Mouse (Mus musculus): Measurements from ENCODE around the gene Scd3. TPM values are rescaled to one million over a fixed set of nuclear protein-coding genes. Genes with fewer than 3 reads are reported as not detected.

The Scd3 gene
- polyA plus RNA-seq, 1 experiment = 0.05 TPM

- no peaks in the 10 kb centered on the region for H3K36me3 ChIP-seq (ENCODE audit: control insufficient read depth, insufficient read depth)
- TF ChIP-seq E2F4 (IDR thresholded peaks at IDR 0.05; ENCODE audit: insufficient read depth) = no peak
- no peak for TF ChIP-seq CEBPB (IDR thresholded peaks at IDR 0.05; ENCODE audit: insufficient read depth, poor library complexity, severe bottlenecking)
- no peak for TF ChIP-seq TCF3 (IDR thresholded peaks at IDR 0.05; ENCODE audit: insufficient read length, low read depth)
- TF ChIP-seq POLR2AphosphoS2 (IDR thresholded peaks at IDR 0.05; ENCODE audit: insufficient read length, low read depth) = no peak
- no peak for TF ChIP-seq SRF (IDR thresholded peaks at IDR 0.05; ENCODE audit: control insufficient read depth, insufficient read length, low read depth)
- no peak for TF ChIP-seq USF1 (IDR thresholded peaks at IDR 0.05; ENCODE audit: low read depth)
- TF ChIP-seq TCF12 (IDR thresholded peaks at IDR 0.05; ENCODE audit: insufficient read depth, poor library complexity, severe bottlenecking) = no peak
- no peak for TF ChIP-seq MYOD1 (IDR thresholded peaks at IDR 0.05; ENCODE audit: control insufficient read depth in 1 of 3, insufficient read length in 2 of 3, low read depth in 2 of 3)
- no peak for TF ChIP-seq MAX (IDR thresholded peaks at IDR 0.05; ENCODE audit: low read depth)
- no peak for TF ChIP-seq REST (IDR thresholded peaks at IDR 0.05; ENCODE audit: insufficient read depth, insufficient read length)
- TF ChIP-seq POLR2A (IDR thresholded peaks at IDR 0.05; ENCODE audit: insufficient read length, low read depth) = no peak
- TF ChIP-seq MYOG (IDR thresholded peaks at IDR 0.05; ENCODE audit: control insufficient read depth in 1 of 3, insufficient read depth in 1 of 3, insufficient read length in 2 of 3, low read depth in 2 of 3) = no peak
- H3K4me2 ChIP-seq (ENCODE audit: low read depth) = peak overlapping the region; percentile 95
- H3K79me2 ChIP-seq (ENCODE audit: control insufficient read depth, insufficient read depth) = no peaks in the 10 kb centered on the region
- H3K27me3 ChIP-seq (ENCODE audit: control insufficient read depth, insufficient read depth, insufficient read length) = no peaks in the 10 kb centered on the region
- no peak overlapping the region for H3ac ChIP-seq (ENCODE audit: control insufficient read depth, insufficient read length)
- peak overlapping the region; percentile 21 for H3K4me3 ChIP-seq
Observed at GRCm38 (mm10) chr19:44283157-44284024, 80.3 kb downstream of the Scd3 start.

DNA sequence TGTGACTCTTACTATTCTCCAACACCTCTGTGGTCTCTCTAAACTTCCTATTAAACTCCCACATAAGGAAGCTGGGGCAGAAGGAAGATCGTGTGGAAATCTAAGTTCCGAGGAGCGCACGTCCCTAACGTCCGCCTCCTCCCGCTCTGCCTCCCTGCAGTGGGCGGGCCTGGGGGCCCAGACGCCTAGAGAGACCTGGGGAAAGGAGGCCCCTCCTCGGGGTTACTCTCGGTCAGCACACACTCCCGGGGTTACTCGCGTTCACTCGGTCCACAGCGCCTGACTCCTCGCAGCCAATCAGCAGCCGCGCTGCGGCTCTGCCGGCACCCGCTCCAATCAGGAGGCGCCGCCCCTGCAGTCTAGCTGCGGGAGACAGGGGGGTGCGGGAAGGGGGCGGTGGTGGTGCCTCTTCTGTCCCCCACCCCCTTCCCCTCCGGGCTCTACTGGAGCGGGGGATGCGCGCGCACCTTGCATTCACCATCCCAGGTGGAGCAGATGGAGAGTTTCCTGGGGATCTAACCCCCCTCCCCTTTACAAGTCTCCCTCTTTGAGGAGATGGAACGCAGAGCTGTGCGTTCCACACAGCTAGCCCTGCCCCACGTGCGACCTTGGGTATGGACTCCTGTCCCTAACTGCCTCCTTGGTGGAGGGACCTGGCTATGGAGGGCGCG lies 81.1 kb downstream of the Scd3 start:
- H3K4me2 ChIP-seq (ENCODE audit: low read depth) = peak overlapping the region; percentile 99
- H3K27me3 ChIP-seq (ENCODE audit: control insufficient read depth, insufficient read depth, insufficient read length) = no peaks in the 10 kb centered on the region
- TF ChIP-seq POLR2AphosphoS2 (IDR thresholded peaks at IDR 0.05; ENCODE audit: insufficient read length, low read depth) (peak; percentile 8), E2F4 (IDR thresholded peaks at IDR 0.05; ENCODE audit: insufficient read depth) (no peak), POLR2A (IDR thresholded peaks at IDR 0.05; ENCODE audit: insufficient read length, low read depth) (peak; percentile 45), MAX (IDR thresholded peaks at IDR 0.05; ENCODE audit: low read depth) (no peak), USF1 (IDR thresholded peaks at IDR 0.05; ENCODE audit: low read depth) (peak; percentile 33)
- peak overlapping the region; percentile 21 for H3K4me3 ChIP-seq
- H3K36me3 ChIP-seq (ENCODE audit: control insufficient read depth, insufficient read depth) = no peaks in the 10 kb centered on the region
- no peak overlapping the region for H3ac ChIP-seq (ENCODE audit: control insufficient read depth, insufficient read length)
- no peaks in the 10 kb centered on the region for H3K79me2 ChIP-seq (ENCODE audit: control insufficient read depth, insufficient read depth)

GRCm38 (mm10) chr19:44284723-44285122 lies 81.7 kb downstream of the Scd3 start:
- no peaks in the 10 kb centered on the region for H3K79me2 ChIP-seq (ENCODE audit: control insufficient read depth, insufficient read depth)
- H3K27me3 ChIP-seq (ENCODE audit: control insufficient read depth, insufficient read depth, insufficient read length) = no peaks in the 10 kb centered on the region
- TF ChIP-seq POLR2AphosphoS2 (IDR thresholded peaks at IDR 0.05; ENCODE audit: insufficient read length, low read depth) (no peak), POLR2A (IDR thresholded peaks at IDR 0.05; ENCODE audit: insufficient read length, low read depth) (peak; percentile 6), TCF12 (IDR thresholded peaks at IDR 0.05; ENCODE audit: insufficient read depth, poor library complexity, severe bottlenecking) (no peak), SRF (IDR thresholded peaks at IDR 0.05; ENCODE audit: control insufficient read depth, insufficient read length, low read depth) (no peak), MYOG (IDR thresholded peaks at IDR 0.05; ENCODE audit: control insufficient read depth in 1 of 3, insufficient read depth in 1 of 3, insufficient read length in 2 of 3, low read depth in 2 of 3) (peak in 1 of 3 experiments; percentile 54), MAX (IDR thresholded peaks at IDR 0.05; ENCODE audit: low read depth) (no peak), TCF3 (IDR thresholded peaks at IDR 0.05; ENCODE audit: insufficient read length, low read depth) (no peak), USF1 (IDR thresholded peaks at IDR 0.05; ENCODE audit: low read depth) (no peak), E2F4 (IDR thresholded peaks at IDR 0.05; ENCODE audit: insufficient read depth) (no peak), MYOD1 (IDR thresholded peaks at IDR 0.05; ENCODE audit: control insufficient read depth in 1 of 3, insufficient read length in 2 of 3, low read depth in 2 of 3) (peak in 2 of 3 experiments; percentile 14 to 42), CEBPB (IDR thresholded peaks at IDR 0.05; ENCODE audit: insufficient read depth, poor library complexity, severe bottlenecking) (no peak), REST (IDR thresholded peaks at IDR 0.05; ENCODE audit: insufficient read depth, insufficient read length) (no peak)
- peak overlapping the region; percentile 99 for H3K4me2 ChIP-seq (ENCODE audit: low read depth)
- H3ac ChIP-seq (ENCODE audit: control insufficient read depth, insufficient read length) = no peak overlapping the region
- H3K36me3 ChIP-seq (ENCODE audit: control insufficient read depth, insufficient read depth) = no peaks in the 10 kb centered on the region
- H3K4me3 ChIP-seq = peak overlapping the region; percentile 21

GRCm38 (mm10) chr19:44285554-44285953 lies 82.5 kb downstream of the Scd3 start:
- TF ChIP-seq REST (IDR thresholded peaks at IDR 0.05; ENCODE audit: insufficient read depth, insufficient read length) (no peak), E2F4 (IDR thresholded peaks at IDR 0.05; ENCODE audit: insufficient read depth) (no peak), MAX (IDR thresholded peaks at IDR 0.05; ENCODE audit: low read depth) (no peak), SRF (IDR thresholded peaks at IDR 0.05; ENCODE audit: control insufficient read depth, insufficient read length, low read depth) (no peak), MYOD1 (IDR thresholded peaks at IDR 0.05; ENCODE audit: control insufficient read depth in 1 of 3, insufficient read length in 2 of 3, low read depth in 2 of 3) (no peak), CEBPB (IDR thresholded peaks at IDR 0.05; ENCODE audit: insufficient read depth, poor library complexity, severe bottlenecking) (no peak), TCF3 (IDR thresholded peaks at IDR 0.05; ENCODE audit: insufficient read length, low read depth) (no peak), POLR2AphosphoS2 (IDR thresholded peaks at IDR 0.05; ENCODE audit: insufficient read length, low read depth) (no peak), POLR2A (IDR thresholded peaks at IDR 0.05; ENCODE audit: insufficient read length, low read depth) (no peak), MYOG (IDR thresholded peaks at IDR 0.05; ENCODE audit: control insufficient read depth in 1 of 3, insufficient read depth in 1 of 3, insufficient read length in 2 of 3, low read depth in 2 of 3) (no peak), USF1 (IDR thresholded peaks at IDR 0.05; ENCODE audit: low read depth) (no peak), TCF12 (IDR thresholded peaks at IDR 0.05; ENCODE audit: insufficient read depth, poor library complexity, severe bottlenecking) (no peak)
- no peak overlapping the region for H3ac ChIP-seq (ENCODE audit: control insufficient read depth, insufficient read length)
- no peaks in the 10 kb centered on the region for H3K27me3 ChIP-seq (ENCODE audit: control insufficient read depth, insufficient read depth, insufficient read length)
- no peak overlapping the region for H3K4me3 ChIP-seq
- no peaks in the 10 kb centered on the region for H3K36me3 ChIP-seq (ENCODE audit: control insufficient read depth, insufficient read depth)
- no peaks in the 10 kb centered on the region for H3K79me2 ChIP-seq (ENCODE audit: control insufficient read depth, insufficient read depth)
- no peak overlapping the region for H3K4me2 ChIP-seq (ENCODE audit: low read depth)
